Mouse (Mus musculus) hindbrain, postnatal 0 days (tissue): ENCODE measurements around the gene Mindy4. TPM values are rescaled to one million over a fixed set of nuclear protein-coding genes. Genes with fewer than 3 reads are reported as not detected.

Experiments used
- ATAC-seq: fragments of 200-750 bp; cut with Nextera tagmentation; 2 replicates; pipeline ENCODE4 v1.8.0; 2017; ENCODE audit warnings: mild to moderate bottlenecking, moderate TSS enrichment, moderate library complexity
- DNase-seq: peaks from one replicate; pipeline ENCODE4 v3.0.0-alpha.2; 2015; ENCODE audit warnings: low spot score
- H3K27ac ChIP-seq: fragments of 300-500 bp; sonication (generic); 2 replicates; pipeline ENCODE4 v1.5.1; 2014; ENCODE audit warnings: mild to moderate bottlenecking
- H3K27me3 ChIP-seq: fragments of 300-500 bp; sonication (generic); 2 replicates; pipeline ENCODE4 v1.6.1; 2014; ENCODE audit warnings: low read length, mixed read lengths; ENCODE audit not compliant: insufficient read depth
- H3K36me3 ChIP-seq: fragments of 300-500 bp; sonication (generic); 2 replicates; pipeline ENCODE4 v1.6.1; 2014; ENCODE audit warnings: low read length, mixed read lengths; ENCODE audit not compliant: insufficient read depth
- H3K4me1 ChIP-seq: fragments of 300-500 bp; sonication (generic); 2 replicates; pipeline ENCODE4 v1.6.1; 2014; ENCODE audit warnings: antibody characterized with exemption, low read length, mixed read lengths; ENCODE audit not compliant: insufficient read depth
- H3K4me2 ChIP-seq: fragments of 300-500 bp; sonication (generic); 2 replicates; pipeline ENCODE4 v1.6.1; 2014; ENCODE audit warnings: low read depth, mild to moderate bottlenecking, low read length, moderate library complexity, mixed read lengths
- H3K4me3 ChIP-seq: fragments of 300-500 bp; sonication (generic); 2 replicates; pipeline ENCODE4 v1.5.1; 2014; ENCODE audit warnings: low read length
- H3K9ac ChIP-seq: fragments of 300-500 bp; sonication (generic); replicated peaks from 2 replicates; pipeline ENCODE4 v1.6.1; 2014; ENCODE audit warnings: mild to moderate bottlenecking, low read length, moderate library complexity, mixed read lengths
- H3K9me3 ChIP-seq: fragments of 300-500 bp; sonication (generic); 2 replicates; pipeline ENCODE4 v1.6.1; 2016; ENCODE audit warnings: low read length, mixed read lengths
- CTCF ChIP-seq: IDR thresholded peaks from 2 replicates; pipeline ENCODE4 v1.5.1; 2016; ENCODE audit warnings: antibody characterized with exemption, control low read depth, low read depth
- WGBS: fragments of 180-500 bp; shearing (Covaris S2); extraction: QIAGEN DNeasy Blood & Tissue Kit; methylation state at CpG from one replicate; pipeline ENCODE4 v1.1.7; 2014; 5-methylcytosine and 5-hydroxymethylcytosine counted together
- polyA plus RNA-seq: library from polyadenylated mRNA; unstranded; fragments of >200 nt; fragmentation: Nextera tagmentation; extraction: Ambion mirVana; gene quantifications from 2 replicates; pipeline ENCODE4 v1.2.1, GENCODE M21; 2015
- total RNA-seq: library from RNA; depleted of rRNA; stranded (reverse); fragments of >200 nt; gene quantifications from 2 replicates; pipeline ENCODE4 v1.2.3, GENCODE M21; 2014

Gene Mindy4
- total and polyA plus RNA-seq, 2 experiments from 2014 or later = 8.2 to 11.7 TPM

- peaks cover 5% of the 10 kb centered on the region; the same call in 1 of the 2 replicates for H3K4me1 ChIP-seq
- H3K4me2 ChIP-seq = no peak overlapping the region
- H3K4me3 ChIP-seq = no peak overlapping the region
- TF ChIP-seq CTCF = no peak
- H3K36me3 ChIP-seq = no peaks in the 10 kb centered on the region; the same call in 1 of the 2 replicates
- H3K27me3 ChIP-seq = no peaks in the 10 kb centered on the region
- H3K9me3 ChIP-seq = no peaks in the 10 kb centered on the region
- H3K27ac ChIP-seq = no peak overlapping the region
- no peak overlapping the region for H3K9ac ChIP-seq
- ATAC-seq (no peak), DNase-seq (no peak)
- 75% methylated on average over 5 of the region's 5 CpGs for WGBS
These were observed 60.4 kb downstream of the Mindy4 start for GRCm38 (mm10) chr6:55263490-55264046.

GRCm38 (mm10) chr6:55264741-55265366 is 61.7 kb downstream of the Mindy4 start:
- Histone ChIP-seq H3K4me2 (no peak overlapping the region), H3K9me3 (no peaks in the 10 kb centered on the region), H3K4me3 (no peak overlapping the region), H3K27me3 (no peaks in the 10 kb centered on the region), H3K9ac (no peak overlapping the region), H3K27ac (no peak overlapping the region), H3K4me1 (peaks cover 5% of the 10 kb centered on the region; the same call in 1 of the 2 replicates), H3K36me3 (no peaks in the 10 kb centered on the region; the same call in 1 of the 2 replicates)
- no peak for DNase-seq
- no peak for TF ChIP-seq CTCF
- 91% methylated on average over 7 of the region's 7 CpGs for WGBS
- no peak for ATAC-seq

DNA sequence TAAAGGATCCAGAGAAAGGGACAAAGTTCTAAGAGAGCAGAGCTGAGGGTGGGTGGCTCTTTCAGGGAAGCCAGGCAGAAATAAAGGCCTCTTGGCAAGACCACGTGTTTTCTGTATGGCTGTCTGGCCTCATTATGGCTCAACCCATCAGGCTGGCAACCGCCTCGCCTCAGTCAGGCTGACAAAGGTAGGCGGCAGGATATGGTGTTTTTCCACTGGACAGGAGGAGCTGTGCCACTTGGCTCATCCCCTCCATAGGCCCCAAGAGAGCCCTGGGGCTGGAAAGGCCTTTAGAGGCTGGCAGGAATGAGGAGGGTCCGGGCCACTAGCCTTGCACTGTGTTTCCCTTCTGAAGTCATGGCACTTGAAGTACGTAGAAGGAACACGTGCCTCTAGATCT is 69.8 kb downstream of the Mindy4 start:
- no peaks in the 10 kb centered on the region for H3K27me3 ChIP-seq
- ATAC-seq = peak; percentile 92
- no peak overlapping the region for H3K4me2 ChIP-seq
- H3K4me3 ChIP-seq = no peak overlapping the region
- H3K36me3 ChIP-seq = no peaks in the 10 kb centered on the region
- TF ChIP-seq CTCF = no peak
- H3K27ac ChIP-seq = peak overlapping the region; percentile 45; the same call in 1 of the 2 replicates
- H3K9ac ChIP-seq = no peak overlapping the region
- H3K4me1 ChIP-seq = no peaks in the 10 kb centered on the region; the same call in 1 of the 2 replicates
- H3K9me3 ChIP-seq = no peaks in the 10 kb centered on the region
- WGBS = 42% methylated on average over 7 of the region's 7 CpGs
- DNase-seq = peak; percentile 83

GRCm38 (mm10) chr6:55273463-55273862 is 70.3 kb downstream of the Mindy4 start:
- DNase-seq = peak; percentile 43

DNA sequence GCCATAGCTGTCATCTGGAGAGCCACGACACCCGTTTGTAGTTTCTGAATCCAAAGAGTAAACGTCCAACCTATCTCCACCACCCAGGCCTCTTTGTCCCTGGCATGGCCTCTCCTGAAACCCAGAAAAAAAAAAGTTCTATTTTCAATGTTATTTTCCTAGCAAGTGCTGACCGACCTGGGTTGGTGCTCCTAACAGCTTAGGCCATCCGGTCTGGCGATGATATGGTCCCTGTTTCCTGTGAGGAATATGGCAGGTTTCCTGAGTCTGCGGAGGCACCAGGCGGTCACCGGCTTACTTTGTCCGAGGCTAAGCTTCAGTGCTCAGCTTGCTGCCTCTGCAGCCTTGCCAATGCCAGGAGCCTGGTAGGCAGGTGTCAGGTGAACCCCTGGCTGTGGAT is 71.8 kb downstream of the Mindy4 start:
- H3K9ac ChIP-seq = no peak overlapping the region
- no peak for TF ChIP-seq CTCF
- no peaks in the 10 kb centered on the region; the same call in 1 of the 2 replicates for H3K4me1 ChIP-seq
- no peaks in the 10 kb centered on the region for H3K36me3 ChIP-seq
- H3K9me3 ChIP-seq = no peaks in the 10 kb centered on the region
- DNase-seq = no peak
- ATAC-seq = no peak
- H3K27me3 ChIP-seq = no peaks in the 10 kb centered on the region
- no peak overlapping the region for H3K27ac ChIP-seq
- H3K4me2 ChIP-seq = no peak overlapping the region
- no peak overlapping the region for H3K4me3 ChIP-seq
- 78% methylated on average over 10 of the region's 10 CpGs for WGBS

More at GRCm38 (mm10) chr6:55273463-55273862, 70.3 kb downstream of the Mindy4 start:
- H3K9ac ChIP-seq = no peak overlapping the region
- H3K27me3 ChIP-seq = no peaks in the 10 kb centered on the region
- no peak for TF ChIP-seq CTCF
- peak; percentile 44 for ATAC-seq
- H3K4me3 ChIP-seq = no peak overlapping the region
- H3K9me3 ChIP-seq = no peaks in the 10 kb centered on the region
- 60% methylated on average over 5 of the region's 5 CpGs for WGBS
- no peaks in the 10 kb centered on the region for H3K36me3 ChIP-seq
- no peak overlapping the region for H3K4me2 ChIP-seq
- peak overlapping the region; percentile 45; the same call in 1 of the 2 replicates for H3K27ac ChIP-seq
- H3K4me1 ChIP-seq = no peaks in the 10 kb centered on the region; the same call in 1 of the 2 replicates

GRCm38 (mm10) chr6:55275786-55276185 is 72.6 kb downstream of the Mindy4 start:
- TF ChIP-seq CTCF = no peak
- no peak overlapping the region for H3K4me3 ChIP-seq
- ATAC-seq (no peak), DNase-seq (no peak)
- no peaks in the 10 kb centered on the region for H3K9me3 ChIP-seq
- no peak overlapping the region for H3K27ac ChIP-seq
- no peak overlapping the region for H3K4me2 ChIP-seq
- H3K36me3 ChIP-seq = no peaks in the 10 kb centered on the region
- no peaks in the 10 kb centered on the region for H3K27me3 ChIP-seq
- H3K4me1 ChIP-seq = no peaks in the 10 kb centered on the region; the same call in 1 of the 2 replicates
- WGBS = 83% methylated on average over 8 of the region's 8 CpGs
- H3K9ac ChIP-seq = no peak overlapping the region
